Mouse (Mus musculus) forebrain, postnatal 0 days (tissue): ENCODE results near the gene Dynll1. TPM values are rescaled to one million over a fixed set of nuclear protein-coding genes. Genes with fewer than 3 reads are reported as not detected.

ENCODE experiments used
- ATAC-seq: fragments of 200-750 bp; cut with Nextera tagmentation; 2 replicates; pipeline ENCODE4 v1.8.0; 2017; ENCODE audit warnings: mild to moderate bottlenecking, moderate library complexity
- DNase-seq: peaks from one replicate; pipeline ENCODE4 v3.0.0-alpha.2; 2015
- H3K27ac ChIP-seq: fragments of 300-500 bp; sonication (generic); 2 replicates; pipeline ENCODE4 v1.5.1; 2014; ENCODE audit warnings: low read depth, mild to moderate bottlenecking, antibody characterized with exemption, low read length, moderate library complexity, mixed read lengths
- H3K27me3 ChIP-seq: fragments of 300-500 bp; sonication (generic); 2 replicates; pipeline ENCODE4 v1.6.1; 2014; ENCODE audit warnings: mild to moderate bottlenecking, low read length, mixed read lengths; ENCODE audit not compliant: insufficient read depth
- H3K36me3 ChIP-seq: fragments of 300-500 bp; sonication (generic); 2 replicates; pipeline ENCODE4 v1.6.1; 2014; ENCODE audit warnings: mild to moderate bottlenecking, moderate library complexity; ENCODE audit not compliant: insufficient read depth
- H3K4me1 ChIP-seq: fragments of 300-500 bp; sonication (generic); 2 replicates; pipeline ENCODE4 v1.6.1; 2014; ENCODE audit warnings: antibody characterized with exemption; ENCODE audit not compliant: insufficient read depth
- H3K4me2 ChIP-seq: fragments of 300-500 bp; sonication (generic); 2 replicates; pipeline ENCODE4 v1.6.1; 2014; ENCODE audit warnings: low read depth, mild to moderate bottlenecking, moderate library complexity
- H3K4me3 ChIP-seq: fragments of 300-500 bp; sonication (generic); 2 replicates; pipeline ENCODE4 v1.5.1; 2014; ENCODE audit warnings: low read depth, low read length, mixed read lengths
- H3K9ac ChIP-seq: fragments of 300-500 bp; sonication (generic); 2 replicates; pipeline ENCODE4 v1.6.1; 2014; ENCODE audit warnings: mild to moderate bottlenecking
- H3K9me3 ChIP-seq: fragments of 300-500 bp; sonication (generic); 2 replicates; pipeline ENCODE4 v1.6.1; 2016; ENCODE audit warnings: low read length
- CTCF ChIP-seq: sonication (generic); IDR thresholded peaks from 2 replicates; pipeline ENCODE4 v1.5.1; 2016; ENCODE audit warnings: antibody characterized with exemption, control low read depth, low read depth
- WGBS: fragments of 180-500 bp; shearing (Covaris S2); extraction: QIAGEN DNeasy Blood & Tissue Kit; methylation state at CpG from one replicate; pipeline ENCODE4 v1.1.7; 2014; 5-methylcytosine and 5-hydroxymethylcytosine counted together
- polyA plus RNA-seq: library from polyadenylated mRNA; unstranded; fragments of >200 nt; fragmentation: Nextera tagmentation; extraction: Ambion mirVana; gene quantifications from 2 replicates; pipeline ENCODE4 v1.2.1, GENCODE M21; 2015
- total RNA-seq: library from RNA; depleted of rRNA; stranded (reverse); fragments of >200 nt; gene quantifications from 2 replicates; pipeline ENCODE4 v1.2.3, GENCODE M21; 2014; rRNA removed

Dynll1 gene
- total and polyA plus RNA-seq, 2 experiments from 2014 or later = 259 to 1,192 TPM

GRCm38 (mm10) chr5:115255472-115255871 is 45.3 kb downstream of the Dynll1 start:
- Histone ChIP-seq H3K27me3 (no peaks in the 10 kb centered on the region), H3K4me2 (no peak overlapping the region), H3K9ac (no peak overlapping the region), H3K4me3 (no peak overlapping the region), H3K9me3 (no peaks in the 10 kb centered on the region), H3K36me3 (peaks cover 69% of the 10 kb centered on the region), H3K27ac (no peak overlapping the region), H3K4me1 (no peaks in the 10 kb centered on the region)
- TF ChIP-seq CTCF = no peak
- DNase-seq = no peak
- 81% methylated on average over 1 of the region's 1 CpGs for WGBS
- no peak for ATAC-seq

Other genes starting within 250 kb of the Dynll1 start
- gene Gm10401, start 202.7 kb downstream of the Dynll1 start, total RNA-seq = not detected in 2 replicates
- 32.5 and 44.0 TPM in 2 replicates for gene Gm10401, start 202.7 kb downstream of the Dynll1 start, polyA plus RNA-seq
- gene Acads, start 181.7 kb downstream of the Dynll1 start, total RNA-seq = 11.8 and 13.9 TPM in 2 replicates
- 12.1 and 12.5 TPM in 2 replicates for gene Acads, start 181.7 kb downstream of the Dynll1 start, polyA plus RNA-seq
- gene Unc119b, start 166.0 kb downstream of the Dynll1 start, total RNA-seq = 24.7 and 27.2 TPM in 2 replicates
- gene Unc119b, start 166.0 kb downstream of the Dynll1 start, polyA plus RNA-seq = 17.4 and 20.3 TPM in 2 replicates
- gene Mlec, start 142.8 kb downstream of the Dynll1 start, total RNA-seq = 49.9 and 58.6 TPM in 2 replicates
- 8.4 and 15.7 TPM in 2 replicates for gene Mlec, start 142.8 kb downstream of the Dynll1 start, polyA plus RNA-seq
- 28.1 and 31.5 TPM in 2 replicates for gene Cabp1, start 106.6 kb downstream of the Dynll1 start, total RNA-seq
- 12.6 and 19.4 TPM in 2 replicates for gene Cabp1, start 106.6 kb downstream of the Dynll1 start, polyA plus RNA-seq
- 32.8 and 40.8 TPM in 2 replicates for gene Pop5, start 65.2 kb downstream of the Dynll1 start, total RNA-seq
- gene Pop5, start 65.2 kb downstream of the Dynll1 start, polyA plus RNA-seq = 85.9 and 96.6 TPM in 2 replicates
- gene Rnf10, start 28.1 kb downstream of the Dynll1 start, total RNA-seq = 91.4 and 106 TPM in 2 replicates
- gene Rnf10, start 28.1 kb downstream of the Dynll1 start, polyA plus RNA-seq = 150 and 169 TPM in 2 replicates
- 35.9 and 41.7 TPM in 2 replicates for gene Coq5, start 21.3 kb downstream of the Dynll1 start, total RNA-seq
- 40.7 and 45.2 TPM in 2 replicates for gene Coq5, start 21.3 kb downstream of the Dynll1 start, polyA plus RNA-seq
- gene Srsf9, start 26.2 kb upstream of the Dynll1 start, total RNA-seq = 43.7 and 49.9 TPM in 2 replicates
- gene Srsf9, start 26.2 kb upstream of the Dynll1 start, polyA plus RNA-seq = 112 and 117 TPM in 2 replicates
- gene Gatc, start 40.2 kb upstream of the Dynll1 start, total RNA-seq = 21.8 and 25.5 TPM in 2 replicates
- 34.8 and 40.2 TPM in 2 replicates for gene Gatc, start 40.2 kb upstream of the Dynll1 start, polyA plus RNA-seq
- gene Triap1, start 40.2 kb upstream of the Dynll1 start, total RNA-seq = 17.3 and 22.8 TPM in 2 replicates
- 60.5 and 68.0 TPM in 2 replicates for gene Triap1, start 40.2 kb upstream of the Dynll1 start, polyA plus RNA-seq
- gene Cox6a1, start 48.0 kb upstream of the Dynll1 start, total RNA-seq = 628 and 701 TPM in 2 replicates
- gene Cox6a1, start 48.0 kb upstream of the Dynll1 start, polyA plus RNA-seq = 1,510 and 1,858 TPM in 2 replicates
- 53.8 and 65.9 TPM in 2 replicates for gene Msi1, start 128.6 kb upstream of the Dynll1 start, total RNA-seq
- gene Msi1, start 128.6 kb upstream of the Dynll1 start, polyA plus RNA-seq = 48.2 and 49.9 TPM in 2 replicates
- gene Pla2g1b, start 165.3 kb upstream of the Dynll1 start, total RNA-seq = not detected in 2 replicates
- gene Pla2g1b, start 165.3 kb upstream of the Dynll1 start, polyA plus RNA-seq = not detected in 2 replicates
- gene Sirt4, start 183.7 kb upstream of the Dynll1 start, total RNA-seq = 34.5 and 36.3 TPM in 2 replicates
- 18.3 and 18.8 TPM in 2 replicates for gene Sirt4, start 183.7 kb upstream of the Dynll1 start, polyA plus RNA-seq
- 23.5 and 29.8 TPM in 2 replicates for gene Pxn, start 205.7 kb upstream of the Dynll1 start, total RNA-seq
- gene Pxn, start 205.7 kb upstream of the Dynll1 start, polyA plus RNA-seq = 14.1 and 14.8 TPM in 2 replicates